Mouse (Mus musculus) heart, embryonic 14.5 days (tissue): Measurements from ENCODE around the gene Tmem108. TPM values are rescaled to one million over a fixed set of nuclear protein-coding genes. Genes with fewer than 3 reads are reported as not detected.

ENCODE experiments used
- ATAC-seq: fragments of 200-750 bp; cut with Nextera tagmentation; 2 replicates; pipeline ENCODE4 v1.8.0; 2017; ENCODE audit warnings: low read depth, moderate TSS enrichment; ENCODE audit not compliant: insufficient number of reproducible peaks, insufficient read depth, low FRiP score
- H3K27ac ChIP-seq, 2 experiments: fragments of 200-500 bp in 1 of 2; fragments of 300-500 bp in 1 of 2; sonication (generic) in 1 of 2; replicated peaks in 1 of 2; 2 replicates each; pipeline ENCODE4 v1.5.1; 2012 to 2014; ENCODE audit warnings: low read depth in 2 of 2, low read length in 2 of 2, control low read depth in 1 of 2, mild to moderate bottlenecking in 1 of 2, mixed read lengths in 1 of 2; ENCODE audit not compliant: control insufficient read depth in 1 of 2, insufficient read depth in 1 of 2
- H3K27me3 ChIP-seq: fragments of 300-500 bp; sonication (generic); 2 replicates; pipeline ENCODE4 v1.6.1; 2014; ENCODE audit warnings: mild to moderate bottlenecking, low read length, control low read depth; ENCODE audit not compliant: control insufficient read depth, insufficient read depth
- H3K36me3 ChIP-seq: fragments of 300-500 bp; sonication (generic); 2 replicates; pipeline ENCODE4 v1.6.1; 2014; ENCODE audit warnings: mild to moderate bottlenecking, control low read depth, low read length, mixed read lengths; ENCODE audit not compliant: control insufficient read depth, insufficient read depth
- H3K4me1 ChIP-seq, 2 experiments: fragments of 200-500 bp in 1 of 2; fragments of 300-500 bp in 1 of 2; sonication (generic) in 1 of 2; 2 replicates each; pipeline ENCODE4 v1.6.1; 2012 to 2014; ENCODE audit warnings: low read length in 2 of 2, control low read depth in 1 of 2, mixed read lengths in 1 of 2; ENCODE audit not compliant: control insufficient read depth in 2 of 2, insufficient read depth in 2 of 2
- H3K4me2 ChIP-seq: fragments of 300-500 bp; sonication (generic); 2 replicates; pipeline ENCODE4 v1.6.1; 2014; ENCODE audit warnings: mild to moderate bottlenecking, low read length
- H3K4me3 ChIP-seq, 2 experiments: fragments of 200-500 bp in 1 of 2; fragments of 300-500 bp in 1 of 2; sonication (generic) in 1 of 2; 2 replicates each; pipeline ENCODE4 v1.5.1; 2012 to 2014; ENCODE audit warnings: low read length in 2 of 2, mild to moderate bottlenecking in 2 of 2, control low read depth in 1 of 2, low read depth in 1 of 2, moderate library complexity in 1 of 2; ENCODE audit not compliant: control insufficient read depth in 1 of 2, insufficient read depth in 1 of 2
- H3K9ac ChIP-seq: fragments of 300-500 bp; sonication (generic); 2 replicates; pipeline ENCODE4 v1.6.1; 2014; ENCODE audit warnings: mild to moderate bottlenecking, low read length
- H3K9me3 ChIP-seq: fragments of 300-500 bp; sonication (generic); 2 replicates; pipeline ENCODE4 v1.6.1; 2016; ENCODE audit warnings: low read length, control low read depth; ENCODE audit not compliant: control insufficient read depth
- WGBS: fragments of 180-500 bp; shearing (Covaris S2); extraction: QIAGEN DNeasy Blood & Tissue Kit; methylation state at CpG from one replicate; pipeline ENCODE4 v1.1.7; 2014; 5-methylcytosine and 5-hydroxymethylcytosine counted together
- polyA plus RNA-seq: library from polyadenylated mRNA; unstranded; fragments of >200 nt; fragmentation: Nextera tagmentation; extraction: Ambion mirVana; gene quantifications from 2 replicates; pipeline ENCODE4 v1.2.1, GENCODE M21; 2014

Tmem108 gene
- polyA plus RNA-seq, 1 experiment from 2014 or later, result 74.3 TPM

- H3K4me3 ChIP-seq, result no peak overlapping the region
- H3K4me2 ChIP-seq, result no peak overlapping the region
- 50% methylated on average over 16 of the region's 16 CpGs for WGBS
- no peak overlapping the region for H3K9ac ChIP-seq
- H3K27ac ChIP-seq, result peak overlapping the region; percentile 26 to 39; a peak in 1 of 4 replicates
- ATAC-seq, result no peak
- H3K27me3 ChIP-seq, result no peaks in the 10 kb centered on the region
- no peaks in the 10 kb centered on the region for H3K9me3 ChIP-seq
- 0 out of 2 replicates have a peak, but pooled peaks cover 6% of the 10 kb centered on the region for H3K36me3 ChIP-seq
- H3K4me1 ChIP-seq, result peaks cover 21 to 51% of the 10 kb centered on the region in 2 experiments
These were observed 53.0 kb downstream of the Tmem108 start for GRCm38 (mm10) chr9:103708514-103709173.

DNA sequence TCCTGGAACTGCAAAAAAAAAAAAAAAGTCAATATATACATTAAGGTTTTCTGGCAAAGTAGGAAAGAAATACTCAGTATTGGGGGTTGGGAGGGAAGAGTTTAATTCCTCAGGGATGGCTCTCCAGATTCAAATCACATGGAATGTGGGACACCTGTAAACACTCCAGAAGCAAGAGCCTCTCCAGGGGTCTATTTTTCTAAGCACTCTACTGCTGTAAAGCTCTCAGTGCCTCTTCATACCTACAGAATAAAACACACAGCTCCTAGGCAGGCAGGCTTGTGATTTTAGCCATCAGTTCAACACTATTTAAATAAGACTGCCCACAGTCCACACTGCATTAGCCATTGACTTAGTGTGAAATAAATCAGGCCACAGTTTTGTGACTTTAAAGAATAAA, 53.8 kb downstream of the Tmem108 start:
- ATAC-seq, result no peak
- H3K27ac ChIP-seq, result peak overlapping the region in 1 of 2 experiments; percentile 29; a peak in 2 of 4 replicates

GRCm38 (mm10) chr9:103707000-103707790, 54.4 kb downstream of the Tmem108 start:
- Histone ChIP-seq H3K9me3 (no peaks in the 10 kb centered on the region), H3K4me1 (peaks cover 17 to 42% of the 10 kb centered on the region in 2 experiments), H3K4me3 (no peak overlapping the region), H3K27me3 (no peaks in the 10 kb centered on the region), H3K9ac (no peak overlapping the region), H3K36me3 (0 out of 2 replicates have a peak, but pooled peaks cover 6% of the 10 kb centered on the region), H3K4me2 (no peak overlapping the region), H3K27ac (peak overlapping the region; percentile 19 to 31; a peak in 2 of 4 replicates)
- 39% methylated on average over 8 of the region's 8 CpGs for WGBS
- no peak for ATAC-seq

More for the DNA sequence above, 53.8 kb downstream of the Tmem108 start:
- H3K4me1 ChIP-seq, result peaks cover 21 to 48% of the 10 kb centered on the region in 2 experiments
- H3K36me3 ChIP-seq, result 0 out of 2 replicates have a peak, but pooled peaks cover 6% of the 10 kb centered on the region
- H3K9me3 ChIP-seq, result no peaks in the 10 kb centered on the region
- H3K27me3 ChIP-seq, result no peaks in the 10 kb centered on the region
- no peak overlapping the region for H3K4me3 ChIP-seq
- no peak overlapping the region for H3K9ac ChIP-seq
- no peak overlapping the region for H3K4me2 ChIP-seq

DNA sequence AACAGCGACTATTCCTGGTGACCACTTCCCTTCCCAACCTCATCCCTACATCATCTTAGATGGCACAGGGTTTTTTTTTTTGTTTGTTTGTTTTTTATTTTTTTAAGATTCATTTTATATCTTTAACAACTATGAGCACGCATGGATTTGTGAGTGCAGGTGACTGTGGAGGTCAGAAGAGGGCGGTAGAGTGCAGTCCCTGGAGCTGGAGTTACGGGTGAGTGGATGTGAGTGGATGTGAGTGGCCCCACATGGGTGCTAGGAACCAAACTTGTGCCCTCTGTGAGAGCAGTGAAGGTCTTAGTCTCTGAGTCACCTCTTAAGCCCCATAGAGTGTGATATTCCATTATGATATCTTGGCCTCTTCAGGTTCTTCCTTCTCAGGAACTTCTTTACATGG, 55.9 kb downstream of the Tmem108 start:
- Histone ChIP-seq H3K27me3 (no peaks in the 10 kb centered on the region), H3K4me1 (peaks cover 18 to 39% of the 10 kb centered on the region in 2 experiments), H3K4me3 (no peak overlapping the region), H3K9me3 (no peaks in the 10 kb centered on the region), H3K36me3 (0 out of 2 replicates have a peak, but pooled peaks cover 6% of the 10 kb centered on the region), H3K4me2 (no peak overlapping the region), H3K27ac (no peak overlapping the region), H3K9ac (no peak overlapping the region)
- no peak for ATAC-seq
- 92% methylated on average over 4 of the region's 4 CpGs for WGBS

- no peak overlapping the region for H3K27ac ChIP-seq
- no peak overlapping the region for H3K4me3 ChIP-seq
- ATAC-seq, result no peak
- 89% methylated on average over 16 of the region's 16 CpGs for WGBS
- H3K36me3 ChIP-seq, result 0 out of 2 replicates have a peak, but pooled peaks cover 6% of the 10 kb centered on the region
- H3K9me3 ChIP-seq, result no peaks in the 10 kb centered on the region
- no peak overlapping the region for H3K9ac ChIP-seq
- peaks cover 8 to 20% of the 10 kb centered on the region in 2 experiments for H3K4me1 ChIP-seq
- no peaks in the 10 kb centered on the region for H3K27me3 ChIP-seq
- H3K4me2 ChIP-seq, result no peak overlapping the region
These were observed 58.6 kb downstream of the Tmem108 start for GRCm38 (mm10) chr9:103703014-103703413.

GRCm38 (mm10) chr9:103702452-103702851, 59.2 kb downstream of the Tmem108 start:
- peaks cover 8 to 14% of the 10 kb centered on the region in 2 experiments for H3K4me1 ChIP-seq
- 0 out of 2 replicates have a peak, but pooled peaks cover 6% of the 10 kb centered on the region for H3K36me3 ChIP-seq
- no peaks in the 10 kb centered on the region for H3K27me3 ChIP-seq
- WGBS, result 93% methylated on average over 5 of the region's 5 CpGs
- no peak overlapping the region for H3K9ac ChIP-seq
- no peaks in the 10 kb centered on the region for H3K9me3 ChIP-seq
- no peak overlapping the region for H3K4me3 ChIP-seq
- H3K4me2 ChIP-seq, result no peak overlapping the region
- no peak for ATAC-seq
- no peak overlapping the region for H3K27ac ChIP-seq

GRCm38 (mm10) chr9:103701448-103701847, 60.2 kb downstream of the Tmem108 start:
- no peak for ATAC-seq
- 80% methylated on average over 4 of the region's 4 CpGs for WGBS

More at GRCm38 (mm10) chr9:103701448-103701847, 60.2 kb downstream of the Tmem108 start:
- no peak overlapping the region for H3K4me2 ChIP-seq
- H3K4me1 ChIP-seq, result peaks cover 9 to 12% of the 10 kb centered on the region in 2 experiments; a peak in 3 of 4 replicates
- no peak overlapping the region for H3K4me3 ChIP-seq
- H3K27ac ChIP-seq, result no peak overlapping the region
- 0 out of 2 replicates have a peak, but pooled peaks cover 6% of the 10 kb centered on the region for H3K36me3 ChIP-seq
- no peak overlapping the region for H3K9ac ChIP-seq
- no peaks in the 10 kb centered on the region for H3K27me3 ChIP-seq
- no peaks in the 10 kb centered on the region for H3K9me3 ChIP-seq
